Mouse (Mus musculus): ENCODE results near the gene Flii. TPM values are rescaled to one million over a fixed set of nuclear protein-coding genes. Genes with fewer than 3 reads are reported as not detected.

Flii gene
- polyA plus RNA-seq (2015; fragmentation: Nextera tagmentation; extraction: Ambion mirVana): 51.1 and 54.1 TPM in 2 replicates

DNA sequence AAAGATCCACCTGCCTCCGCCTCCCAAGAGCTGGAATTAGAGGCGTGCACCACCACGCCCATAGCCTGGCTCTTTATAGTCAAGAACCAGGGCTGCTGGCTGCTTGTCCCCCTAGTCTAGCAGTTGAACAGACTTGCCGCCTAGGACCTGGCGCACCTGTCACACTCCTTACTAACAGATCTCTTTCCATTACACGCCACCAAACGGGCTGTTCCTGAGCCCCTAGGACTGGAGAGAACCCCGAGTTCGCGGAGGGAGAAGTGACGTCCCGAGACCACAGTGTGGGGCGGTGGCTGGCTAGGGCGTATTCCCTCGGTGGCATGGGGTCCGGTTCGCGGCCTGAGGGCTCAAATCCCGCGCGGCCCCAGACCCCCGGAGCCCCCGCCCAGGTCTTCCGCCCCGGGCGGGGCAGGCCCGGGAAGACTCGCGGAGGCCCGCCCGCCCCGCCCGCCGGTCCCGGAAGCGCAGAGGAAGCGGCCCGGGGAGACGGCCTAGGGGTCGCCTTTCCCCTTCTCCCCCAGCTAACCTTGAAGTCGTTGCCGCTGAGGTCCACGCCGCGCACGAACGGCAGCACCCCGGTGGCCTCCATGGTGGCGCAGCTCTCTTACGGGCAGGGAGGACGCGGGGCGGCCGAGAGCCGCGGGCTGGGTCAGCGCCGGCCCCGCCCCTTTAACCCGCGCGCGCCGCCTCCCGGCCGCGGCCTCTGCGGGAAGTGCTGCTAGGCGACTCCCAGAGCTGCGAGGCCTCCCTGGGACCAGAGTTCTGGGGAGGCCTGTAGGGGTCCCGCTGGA is at the start of gene Flii:
Gene Flii, minus strand, starts transcription at position 663 of the 791 bp plus-strand sequence.
- Histone ChIP-seq H3K27me3 (ENCODE audit: control insufficient read depth, insufficient read depth, low read length) (no peaks in the 10 kb centered on the region), H3K4me1 (replicated peaks; ENCODE audit: control insufficient read depth, insufficient read depth) (no peaks in the 10 kb centered on the region; the same call in 1 of the 2 replicates), H3K9me3 (ENCODE audit: control insufficient read depth, low read length) (no peaks in the 10 kb centered on the region), H3K4me2 (replicated peaks; ENCODE audit: low read depth) (peak within 1 kb of the TSS; percentile 71), H3K4me3 (ENCODE audit: low read depth, low read length) (peak within 1 kb of the TSS; percentile 85), H3K36me3 (ENCODE audit: control insufficient read depth, insufficient read depth, low read length) (peaks cover 27% of the 10 kb centered on the region), H3K27ac (replicated peaks) (peak within 1 kb of the TSS; percentile 92), H3K9ac (ENCODE audit: low read length) (peak within 1 kb of the TSS; percentile 92)
- WGBS: under 1% methylated on average over 63 of the region's 71 CpGs
- DNase-seq (ENCODE audit: low spot score) (peak; percentile 90), ATAC-seq (ENCODE audit: low FRiP score, low TSS enrichment) (peak; percentile 80)
- no peak for TF ChIP-seq EP300 (optimal IDR thresholded peaks at IDR 0.05)
- peak; percentile 72 for TF ChIP-seq CTCF (IDR thresholded peaks at IDR 0.05; ENCODE audit: low read depth)

DNA sequence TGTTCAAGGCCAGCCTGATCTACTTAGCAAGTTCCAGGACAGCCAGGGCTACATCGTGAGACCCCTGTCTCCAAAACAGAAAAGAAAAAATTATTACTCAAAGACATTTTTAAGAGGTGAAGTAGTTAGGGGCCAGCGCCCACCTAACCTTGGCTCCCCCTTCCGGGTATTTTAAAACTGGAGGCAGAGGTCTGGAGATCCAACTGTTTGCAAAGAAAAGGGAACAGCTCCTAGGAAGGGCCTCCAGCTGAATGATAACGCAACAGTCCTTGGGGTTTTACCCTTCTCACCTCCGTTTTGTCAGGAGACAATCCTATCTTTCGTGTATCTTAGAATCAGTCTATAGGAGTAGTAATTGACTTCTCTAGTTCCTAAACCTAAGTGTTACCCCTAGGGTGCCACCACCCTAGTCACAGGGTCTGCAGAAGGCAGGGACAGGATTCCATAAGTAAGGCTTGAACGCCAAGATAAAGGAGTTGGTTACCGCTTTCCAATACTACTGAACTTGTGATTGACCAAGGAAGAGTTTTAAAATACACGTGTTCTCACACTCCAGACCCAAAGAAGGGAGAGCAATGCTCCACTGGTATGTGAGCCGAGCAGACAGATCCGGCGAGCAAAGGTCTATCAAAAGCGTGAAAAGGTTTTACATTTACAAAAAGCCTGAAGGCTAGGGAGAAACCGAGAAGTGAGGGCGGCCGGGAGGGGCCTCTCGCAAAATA is 49.2 kb upstream of the Flii start:
- Histone ChIP-seq H3K27ac (replicated peaks) (peak overlapping the region; percentile 95), H3K9me3 (ENCODE audit: control insufficient read depth, low read length) (no peaks in the 10 kb centered on the region), H3K4me1 (replicated peaks; ENCODE audit: control insufficient read depth, insufficient read depth) (peaks cover 15% of the 10 kb centered on the region), H3K4me2 (replicated peaks; ENCODE audit: low read depth) (peak overlapping the region; percentile 96), H3K27me3 (ENCODE audit: control insufficient read depth, insufficient read depth, low read length) (no peaks in the 10 kb centered on the region), H3K9ac (ENCODE audit: low read length) (peak overlapping the region; percentile 87), H3K36me3 (ENCODE audit: control insufficient read depth, insufficient read depth, low read length) (no peaks in the 10 kb centered on the region), H3K4me3 (ENCODE audit: low read depth, low read length) (peak overlapping the region; percentile 82)
- no peak for DNase-seq (ENCODE audit: low spot score)
- no peak for ATAC-seq (ENCODE audit: low FRiP score, low TSS enrichment)
- TF ChIP-seq CTCF (IDR thresholded peaks at IDR 0.05; ENCODE audit: low read depth): no peak
- TF ChIP-seq EP300 (optimal IDR thresholded peaks at IDR 0.05): no peak
- 3% methylated on average over 17 of the region's 17 CpGs for WGBS

DNA sequence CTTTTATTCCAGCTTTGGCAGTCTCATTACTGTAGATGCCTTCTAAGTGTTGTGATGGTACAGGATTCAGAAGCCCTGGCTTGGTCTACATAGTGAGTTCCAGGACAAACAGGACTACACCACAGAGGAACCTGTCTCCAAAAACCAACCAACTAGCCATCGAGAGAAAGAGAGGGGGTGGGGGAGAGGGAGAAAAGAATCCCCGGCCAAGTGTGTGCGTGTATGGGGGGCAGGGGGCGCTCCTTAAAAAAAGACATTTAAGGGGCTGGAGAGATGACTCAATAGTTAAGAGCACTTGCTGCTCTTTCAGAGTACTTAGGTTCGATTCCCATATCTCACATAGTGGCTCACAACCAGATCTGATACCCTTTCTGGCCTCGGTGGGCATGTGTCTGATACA is 48.5 kb upstream of the Flii start:
- Histone ChIP-seq H3K27ac (replicated peaks) (no peak overlapping the region), H3K36me3 (ENCODE audit: control insufficient read depth, insufficient read depth, low read length) (no peaks in the 10 kb centered on the region), H3K27me3 (ENCODE audit: control insufficient read depth, insufficient read depth, low read length) (no peaks in the 10 kb centered on the region), H3K9me3 (ENCODE audit: control insufficient read depth, low read length) (no peaks in the 10 kb centered on the region), H3K4me1 (replicated peaks; ENCODE audit: control insufficient read depth, insufficient read depth) (peaks cover 15% of the 10 kb centered on the region), H3K4me3 (ENCODE audit: low read depth, low read length) (no peak overlapping the region), H3K9ac (ENCODE audit: low read length) (no peak overlapping the region), H3K4me2 (replicated peaks; ENCODE audit: low read depth) (peak overlapping the region; percentile 96)
- DNase-seq (ENCODE audit: low spot score): no peak
- 40% methylated on average over 6 of the region's 6 CpGs for WGBS
- TF ChIP-seq CTCF (IDR thresholded peaks at IDR 0.05; ENCODE audit: low read depth) (no peak), EP300 (optimal IDR thresholded peaks at IDR 0.05) (no peak)
- ATAC-seq (ENCODE audit: low FRiP score, low TSS enrichment): no peak

DNA sequence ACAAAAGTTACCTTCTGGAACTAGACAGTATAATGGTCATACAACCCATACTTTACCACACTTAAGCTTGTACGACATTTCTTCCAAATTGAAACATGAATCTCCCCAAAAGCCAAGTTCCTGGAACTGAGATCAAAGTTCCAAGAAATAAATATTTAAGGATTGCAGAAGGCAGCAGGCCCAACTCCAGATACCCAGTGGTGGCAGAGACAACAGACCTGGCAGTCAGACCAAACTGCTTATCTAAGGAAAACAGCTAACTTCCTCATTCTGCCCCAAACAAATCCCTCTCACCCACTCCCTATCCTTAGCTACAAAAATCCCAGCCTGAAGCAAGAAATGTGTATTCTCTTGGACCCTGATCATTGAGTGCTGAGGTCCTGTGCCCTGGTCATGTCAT is 47.8 kb upstream of the Flii start:
- H3K27ac ChIP-seq (replicated peaks): no peak overlapping the region
- ATAC-seq (ENCODE audit: low FRiP score, low TSS enrichment): no peak

DNA sequence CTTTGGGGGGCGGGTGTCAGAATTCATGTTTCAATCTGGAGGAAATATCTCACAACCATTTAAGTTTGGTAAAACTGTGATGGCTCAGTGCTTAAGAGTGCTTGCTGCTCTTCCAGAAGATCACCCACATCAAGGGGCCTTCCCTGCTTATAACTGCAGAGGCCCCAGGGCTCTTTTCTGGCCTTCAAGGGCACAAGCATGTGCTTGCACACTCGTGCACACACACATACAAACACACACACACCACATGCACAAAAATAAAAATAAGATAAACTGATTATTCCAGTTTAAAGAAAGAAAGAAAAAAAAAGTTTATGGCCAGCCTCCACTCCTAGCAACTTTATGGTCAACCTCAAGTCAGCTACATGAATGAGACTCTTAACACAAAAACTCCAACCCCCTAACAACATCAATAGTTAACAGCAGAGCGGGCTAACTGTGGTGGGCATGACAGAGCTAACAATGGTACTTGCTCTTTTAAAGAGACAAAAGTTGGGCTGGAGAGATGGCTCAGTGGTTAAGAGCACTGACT is 47.2 kb upstream of the Flii start:
- 88% methylated on average over 3 of the region's 3 CpGs for WGBS
- DNase-seq (ENCODE audit: low spot score): no peak
- ATAC-seq (ENCODE audit: low FRiP score, low TSS enrichment): no peak
- Histone ChIP-seq H3K27me3 (ENCODE audit: control insufficient read depth, insufficient read depth, low read length) (no peaks in the 10 kb centered on the region), H3K4me1 (replicated peaks; ENCODE audit: control insufficient read depth, insufficient read depth) (peaks cover 6% of the 10 kb centered on the region; the same call in 1 of the 2 replicates), H3K27ac (replicated peaks) (no peak overlapping the region), H3K4me2 (replicated peaks; ENCODE audit: low read depth) (no peak overlapping the region), H3K9me3 (ENCODE audit: control insufficient read depth, low read length) (no peaks in the 10 kb centered on the region), H3K4me3 (ENCODE audit: low read depth, low read length) (no peak overlapping the region), H3K9ac (ENCODE audit: low read length) (no peak overlapping the region), H3K36me3 (ENCODE audit: control insufficient read depth, insufficient read depth, low read length) (no peaks in the 10 kb centered on the region)
- TF ChIP-seq CTCF (IDR thresholded peaks at IDR 0.05; ENCODE audit: low read depth): no peak
- TF ChIP-seq EP300 (optimal IDR thresholded peaks at IDR 0.05): no peak

More for the DNA sequence above, 47.8 kb upstream of the Flii start:
- no peak for DNase-seq (ENCODE audit: low spot score)
- 48% methylated on average over 1 of the region's 1 CpGs for WGBS
- Histone ChIP-seq H3K9ac (ENCODE audit: low read length) (no peak overlapping the region), H3K36me3 (ENCODE audit: control insufficient read depth, insufficient read depth, low read length) (no peaks in the 10 kb centered on the region), H3K9me3 (ENCODE audit: control insufficient read depth, low read length) (no peaks in the 10 kb centered on the region), H3K4me1 (replicated peaks; ENCODE audit: control insufficient read depth, insufficient read depth) (peaks cover 8% of the 10 kb centered on the region), H3K4me2 (replicated peaks; ENCODE audit: low read depth) (no peak overlapping the region), H3K27me3 (ENCODE audit: control insufficient read depth, insufficient read depth, low read length) (no peaks in the 10 kb centered on the region), H3K4me3 (ENCODE audit: low read depth, low read length) (no peak overlapping the region)
- TF ChIP-seq CTCF (IDR thresholded peaks at IDR 0.05; ENCODE audit: low read depth) (no peak), EP300 (optimal IDR thresholded peaks at IDR 0.05) (no peak)
